Mouse (Mus musculus) stomach, embryonic 16.5 days (tissue): ENCODE results near the gene Timm22. TPM values are rescaled to one million over a fixed set of nuclear protein-coding genes. Genes with fewer than 3 reads are reported as not detected.

Experiments used
- ATAC-seq: fragments of 200-750 bp; cut with Nextera tagmentation; 2 replicates; pipeline ENCODE4 v1.8.0; 2017; ENCODE audit warnings: moderate number of reproducible peaks, moderate TSS enrichment; ENCODE audit not compliant: insufficient read depth, low FRiP score
- H3K27ac ChIP-seq: fragments of 300-500 bp; sonication (generic); 2 replicates; pipeline ENCODE4 v1.5.1; 2014; ENCODE audit warnings: low read length
- H3K27me3 ChIP-seq: fragments of 300-500 bp; sonication (generic); 2 replicates; pipeline ENCODE4 v1.6.1; 2014; ENCODE audit warnings: low read length, control low read depth, mixed read lengths; ENCODE audit not compliant: control insufficient read depth, insufficient read depth
- H3K36me3 ChIP-seq: fragments of 300-500 bp; sonication (generic); 2 replicates; pipeline ENCODE4 v1.6.1; 2014; ENCODE audit warnings: low read length; ENCODE audit not compliant: control insufficient read depth, insufficient read depth
- H3K4me1 ChIP-seq: fragments of 300-500 bp; sonication (generic); 2 replicates; pipeline ENCODE4 v1.6.1; 2014; ENCODE audit warnings: low read length, control low read depth, mixed read lengths; ENCODE audit not compliant: control insufficient read depth, insufficient read depth
- H3K4me2 ChIP-seq: fragments of 300-500 bp; sonication (generic); 2 replicates; pipeline ENCODE4 v1.6.1; 2014; ENCODE audit warnings: low read depth, low read length, mixed read lengths
- H3K4me3 ChIP-seq: fragments of 300-500 bp; sonication (generic); replicated peaks from 2 replicates; pipeline ENCODE4 v1.5.1; 2014; ENCODE audit warnings: mild to moderate bottlenecking, low read length
- H3K9ac ChIP-seq: fragments of 300-500 bp; sonication (generic); 2 replicates; pipeline ENCODE4 v1.6.1; 2014; ENCODE audit warnings: low read length
- H3K9me3 ChIP-seq: fragments of 300-500 bp; sonication (generic); replicated peaks from 2 replicates; pipeline ENCODE4 v1.6.1; 2016; ENCODE audit warnings: low read length, control low read depth; ENCODE audit not compliant: control insufficient read depth
- WGBS: fragments of 180-500 bp; shearing (Covaris S2); extraction: QIAGEN DNeasy Blood & Tissue Kit; methylation state at CpG from one replicate; pipeline ENCODE4 v1.1.7; 2014; 5-methylcytosine and 5-hydroxymethylcytosine counted together
- polyA plus RNA-seq: library from polyadenylated mRNA; unstranded; fragments of >200 nt; fragmentation: Nextera tagmentation; extraction: Ambion mirVana; gene quantifications from 2 replicates; pipeline ENCODE4 v1.2.1, GENCODE M21; 2015

The Timm22 gene
- 76.1 and 94.9 TPM in 2 replicates for polyA plus RNA-seq

GRCm38 (mm10) chr11:76406702-76407583 lies at the start of gene Timm22:
Gene Timm22, plus strand, starts transcription at chr11:76406952.
- peak; percentile 97 for ATAC-seq
- Histone ChIP-seq H3K4me1 (no peaks in the 10 kb centered on the region; the same call in 1 of the 2 replicates), H3K4me3 (peak within 1 kb of the TSS; percentile 77), H3K27ac (peak within 1 kb of the TSS; percentile 88), H3K9me3 (no peaks in the 10 kb centered on the region), H3K27me3 (no peaks in the 10 kb centered on the region; the same call in 1 of the 2 replicates), H3K9ac (peak within 1 kb of the TSS; percentile 87), H3K36me3 (no peaks in the 10 kb centered on the region), H3K4me2 (peak within 1 kb of the TSS; percentile 68)
- under 1% methylated on average over 46 of the region's 46 CpGs for WGBS

- Histone ChIP-seq H3K9ac (no peak overlapping the region), H3K36me3 (no peaks in the 10 kb centered on the region), H3K4me1 (peaks cover 38% of the 10 kb centered on the region), H3K9me3 (no peaks in the 10 kb centered on the region), H3K27me3 (no peaks in the 10 kb centered on the region), H3K4me3 (no peak overlapping the region), H3K4me2 (no peak overlapping the region), H3K27ac (no peak overlapping the region)
- ATAC-seq, result no peak
- 70% methylated on average over 12 of the region's 12 CpGs for WGBS
Observed at GRCm38 (mm10) chr11:76357464-76357863, 49.3 kb upstream of the Timm22 start.

GRCm38 (mm10) chr11:76358628-76359320 lies 48.0 kb upstream of the Timm22 start:
- 32% methylated on average over 14 of the region's 14 CpGs for WGBS
- Histone ChIP-seq H3K9ac (no peak overlapping the region), H3K9me3 (no peaks in the 10 kb centered on the region), H3K4me2 (peak overlapping the region; percentile 11; the same call in 1 of the 2 replicates), H3K4me1 (peaks cover 36% of the 10 kb centered on the region), H3K4me3 (no peak overlapping the region), H3K36me3 (no peaks in the 10 kb centered on the region), H3K27ac (peak overlapping the region; percentile 21; the same call in 1 of the 2 replicates), H3K27me3 (no peaks in the 10 kb centered on the region)
- no peak for ATAC-seq

- Histone ChIP-seq H3K4me1 (peaks cover 43% of the 10 kb centered on the region), H3K36me3 (no peaks in the 10 kb centered on the region), H3K9ac (no peak overlapping the region), H3K4me3 (no peak overlapping the region), H3K27me3 (no peaks in the 10 kb centered on the region), H3K27ac (no peak overlapping the region), H3K4me2 (no peak overlapping the region), H3K9me3 (no peaks in the 10 kb centered on the region)
- no peak for ATAC-seq
- 83% methylated on average over 6 of the region's 6 CpGs for WGBS
Observed at GRCm38 (mm10) chr11:76360255-76360654, 46.5 kb upstream of the Timm22 start.

- Histone ChIP-seq H3K27me3 (no peaks in the 10 kb centered on the region), H3K27ac (no peak overlapping the region), H3K9ac (no peak overlapping the region), H3K4me3 (no peak overlapping the region), H3K4me2 (no peak overlapping the region), H3K36me3 (no peaks in the 10 kb centered on the region), H3K9me3 (no peaks in the 10 kb centered on the region), H3K4me1 (peaks cover 43% of the 10 kb centered on the region)
- 64% methylated on average over 4 of the region's 4 CpGs for WGBS
- no peak for ATAC-seq
Observed at GRCm38 (mm10) chr11:76361422-76361821, 45.3 kb upstream of the Timm22 start.

GRCm38 (mm10) chr11:76363178-76363577 lies 43.6 kb upstream of the Timm22 start:
- H3K4me2 ChIP-seq, result no peak overlapping the region
- peaks cover 35% of the 10 kb centered on the region for H3K4me1 ChIP-seq
- no peaks in the 10 kb centered on the region for H3K27me3 ChIP-seq
- H3K36me3 ChIP-seq, result no peaks in the 10 kb centered on the region
- H3K9me3 ChIP-seq, result no peaks in the 10 kb centered on the region
- ATAC-seq, result 0 out of 2 replicates have a peak, but pooled peaks have one; percentile 9
- H3K4me3 ChIP-seq, result no peak overlapping the region
- H3K27ac ChIP-seq, result peak overlapping the region; percentile 67
- WGBS, result 15% methylated on average over 6 of the region's 6 CpGs
- 0 out of 2 replicates have a peak overlapping the region, but pooled peaks have one; percentile 16 for H3K9ac ChIP-seq

GRCm38 (mm10) chr11:76363636-76364035 lies 43.1 kb upstream of the Timm22 start:
- H3K4me2 ChIP-seq, result no peak overlapping the region
- peak overlapping the region; percentile 67 for H3K27ac ChIP-seq
- H3K9ac ChIP-seq, result no peak overlapping the region; the same call in 1 of the 2 replicates
- H3K4me1 ChIP-seq, result peaks cover 33% of the 10 kb centered on the region
- no peaks in the 10 kb centered on the region for H3K27me3 ChIP-seq
- H3K36me3 ChIP-seq, result no peaks in the 10 kb centered on the region
- H3K9me3 ChIP-seq, result no peaks in the 10 kb centered on the region
- H3K4me3 ChIP-seq, result no peak overlapping the region
- ATAC-seq, result peak; percentile 38; the same call in 1 of the 2 replicates
- WGBS, result 36% methylated on average over 9 of the region's 9 CpGs

- Histone ChIP-seq H3K27me3 (no peaks in the 10 kb centered on the region), H3K4me3 (no peak overlapping the region), H3K9me3 (no peaks in the 10 kb centered on the region), H3K9ac (no peak overlapping the region), H3K36me3 (no peaks in the 10 kb centered on the region), H3K4me1 (peaks cover 30% of the 10 kb centered on the region), H3K27ac (peak overlapping the region; percentile 67), H3K4me2 (no peak overlapping the region)
- WGBS, result 76% methylated on average over 5 of the region's 5 CpGs
- no peak for ATAC-seq
Observed at GRCm38 (mm10) chr11:76364038-76364437, 42.7 kb upstream of the Timm22 start.

- H3K4me3 ChIP-seq, result no peak overlapping the region
- H3K4me1 ChIP-seq, result peaks cover 31% of the 10 kb centered on the region
- ATAC-seq, result 0 out of 2 replicates have a peak, but pooled peaks have one; percentile 30
- H3K9ac ChIP-seq, result no peak overlapping the region
- H3K4me2 ChIP-seq, result no peak overlapping the region
- H3K27ac ChIP-seq, result peak overlapping the region; percentile 12; the same call in 1 of the 2 replicates
- H3K9me3 ChIP-seq, result no peaks in the 10 kb centered on the region
- 81% methylated on average over 15 of the region's 15 CpGs for WGBS
- H3K36me3 ChIP-seq, result no peaks in the 10 kb centered on the region
- no peaks in the 10 kb centered on the region for H3K27me3 ChIP-seq
Observed at GRCm38 (mm10) chr11:76366720-76367119, 40.0 kb upstream of the Timm22 start.
